Mouse (Mus musculus) ZHBTc4 (cell line): ENCODE data around the gene Smc1b.
A peak's percentile ranks its signal among the peaks of the same experiment; 100 is the strongest.
"Not testable (repeated sequence)": the region's sequence is repeated elsewhere in the genome, so short reads cannot be mapped to it uniquely, and the experiment has no call there.

Experiments used
- DNase-seq: peaks from one replicate; pipeline ENCODE4 v3.0.0-alpha.2; 2011; ENCODE audit warnings: low read depth, low spot score

Smc1b gene

GRCm38 (mm10) chr15:85135143-85135542, 3.4 kb upstream of the Smc1b start:
- DNase-seq, result no peak

- DNase-seq, result no peak
Observed at GRCm38 (mm10) chr15:85132193-85132520, 393 bp upstream of the Smc1b start.

- no peak for DNase-seq
Observed at GRCm38 (mm10) chr15:85085641-85086040, 46.1 kb downstream of the Smc1b start.

DNA sequence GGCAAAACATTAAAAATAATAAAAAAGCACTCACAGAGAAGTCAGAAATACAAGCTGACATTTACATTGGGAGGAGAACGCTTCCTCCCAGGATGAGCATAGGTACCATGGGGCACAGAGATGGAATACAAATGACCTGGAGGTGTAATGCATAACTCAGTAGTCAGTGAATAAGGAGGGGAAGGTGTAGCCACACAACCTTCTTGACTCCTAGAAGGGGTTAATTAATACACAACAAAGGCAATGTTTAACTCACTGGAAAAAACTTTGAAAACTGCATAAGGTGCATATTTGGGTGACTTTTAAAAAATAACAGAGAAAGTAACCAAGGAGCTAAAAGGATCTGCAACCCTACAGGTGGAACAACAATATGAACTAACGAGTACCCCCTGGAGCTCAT, 59.1 kb downstream of the Smc1b start:
- no peak for DNase-seq

GRCm38 (mm10) chr15:85070561-85070960, 61.2 kb downstream of the Smc1b start:
- DNase-seq, result peak; percentile 65

DNA sequence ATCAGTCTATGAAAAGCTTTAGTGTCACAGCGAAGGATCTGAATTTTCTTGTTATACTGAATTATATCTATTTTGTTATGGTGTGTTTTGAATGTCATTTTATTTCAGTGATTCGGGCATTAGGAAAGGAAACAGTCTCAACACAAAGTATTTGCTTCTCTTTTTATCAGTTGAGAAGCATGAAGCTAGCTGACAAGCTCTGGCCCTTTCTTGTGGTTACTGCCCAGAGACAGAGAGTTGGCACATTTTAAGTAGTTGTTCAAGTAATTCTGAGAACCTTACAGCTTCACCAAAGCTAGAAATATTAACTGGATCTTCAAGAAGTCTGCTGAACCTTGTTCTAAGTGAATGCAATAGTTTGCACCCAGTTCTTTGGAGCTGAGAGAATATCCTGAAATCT, 68.3 kb downstream of the Smc1b start:
- DNase-seq, result no peak

- DNase-seq, result no peak
Observed at GRCm38 (mm10) chr15:85055186-85055585, 76.6 kb downstream of the Smc1b start.

- no peak for DNase-seq
Observed at GRCm38 (mm10) chr15:85054098-85054497, 77.7 kb downstream of the Smc1b start.

DNA sequence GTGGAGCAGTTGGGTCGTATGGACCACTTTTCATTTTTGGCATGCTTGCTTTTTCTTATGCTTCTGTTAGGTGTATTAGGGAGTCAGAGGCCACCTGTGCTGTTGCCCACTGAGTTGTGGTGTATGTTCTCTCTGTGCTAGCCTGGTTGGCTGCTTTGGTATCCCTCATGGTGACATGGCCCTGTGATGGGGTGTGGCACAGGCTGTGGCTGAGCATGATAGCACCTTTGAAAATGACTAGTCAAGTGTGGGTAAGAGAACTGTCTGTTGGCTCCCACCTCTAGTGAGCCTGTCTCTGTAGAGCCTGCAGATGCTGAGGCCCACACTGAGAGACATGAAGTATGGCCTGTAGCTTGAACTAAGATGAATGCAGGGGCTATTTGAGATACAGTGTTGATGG, 82.0 kb downstream of the Smc1b start:
- DNase-seq, result no peak

DNA sequence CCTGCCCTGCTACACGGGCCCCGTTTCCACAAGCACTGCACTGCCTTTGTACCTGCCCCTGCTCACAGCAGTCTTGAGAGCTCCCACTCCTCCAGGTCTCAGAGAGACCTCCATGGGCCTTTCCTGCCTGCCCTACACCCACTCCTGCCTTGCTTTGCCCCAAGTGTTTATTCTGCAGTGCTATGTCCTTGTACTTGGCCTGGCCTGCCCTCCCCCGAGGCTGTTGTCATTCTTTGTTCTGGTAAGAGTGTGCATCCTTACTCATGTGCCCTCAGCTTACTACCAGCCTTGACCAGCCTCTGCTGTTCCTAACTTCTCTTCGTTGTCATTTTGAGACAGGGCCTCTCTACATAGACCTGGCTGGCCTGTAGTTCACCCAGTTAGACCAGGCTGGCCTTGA, 83.9 kb downstream of the Smc1b start:
- no peak for DNase-seq

- no peak for DNase-seq
Observed at GRCm38 (mm10) chr15:85046230-85046950, 85.4 kb downstream of the Smc1b start.

- DNase-seq, result no peak
Observed at GRCm38 (mm10) chr15:85043761-85044160, 88.0 kb downstream of the Smc1b start.

DNA sequence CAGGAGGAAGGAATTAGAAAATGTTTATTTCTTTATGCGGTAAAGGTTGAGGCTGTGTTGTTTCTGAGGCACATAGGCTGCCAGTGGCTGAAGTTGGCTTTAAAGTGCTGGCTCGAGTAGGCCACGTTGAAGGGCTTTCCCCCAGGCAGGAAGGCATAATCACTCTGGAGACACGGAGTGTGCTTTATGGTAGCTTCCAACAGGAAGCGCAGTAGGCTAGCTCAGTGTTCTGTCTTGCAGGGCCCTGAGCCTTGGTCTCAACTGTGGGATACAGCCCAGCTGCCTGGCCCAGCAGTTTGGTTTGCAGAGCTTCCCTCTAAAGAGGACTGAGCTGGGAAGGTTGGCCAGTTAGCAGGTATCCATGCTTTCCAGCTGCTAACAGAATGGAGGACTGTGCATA, 88.6 kb downstream of the Smc1b start:
- DNase-seq, result no peak

DNA sequence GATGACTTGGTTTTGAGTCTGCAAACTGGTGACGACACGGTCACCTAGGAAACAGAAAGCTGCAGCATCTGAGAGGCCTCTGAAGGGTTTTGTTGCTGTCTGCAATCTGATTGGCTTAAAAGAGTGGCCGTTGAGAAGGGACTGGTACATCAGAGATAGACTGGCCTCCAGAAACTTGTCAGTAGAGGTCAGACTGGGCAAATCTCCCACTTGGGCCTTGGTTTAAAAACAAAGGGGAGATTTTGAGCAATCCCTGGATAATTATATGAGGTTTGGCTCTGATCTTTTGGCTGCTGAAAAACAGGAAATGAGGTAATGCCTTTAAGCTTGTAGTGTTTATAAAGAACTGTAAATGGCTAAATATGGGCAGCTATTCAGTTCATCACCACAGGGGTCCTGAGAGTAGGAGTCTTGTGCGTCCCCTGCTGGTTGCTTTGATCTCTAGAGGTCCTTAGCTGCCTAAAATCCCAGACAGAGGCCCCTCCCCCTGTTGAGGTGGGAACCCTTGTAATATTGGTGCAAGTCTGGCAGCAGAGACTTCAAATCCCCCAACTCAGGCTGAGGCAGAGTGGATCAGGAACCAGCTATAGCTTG, 89.3 kb downstream of the Smc1b start:
- DNase-seq, result peak; percentile 93

DNA sequence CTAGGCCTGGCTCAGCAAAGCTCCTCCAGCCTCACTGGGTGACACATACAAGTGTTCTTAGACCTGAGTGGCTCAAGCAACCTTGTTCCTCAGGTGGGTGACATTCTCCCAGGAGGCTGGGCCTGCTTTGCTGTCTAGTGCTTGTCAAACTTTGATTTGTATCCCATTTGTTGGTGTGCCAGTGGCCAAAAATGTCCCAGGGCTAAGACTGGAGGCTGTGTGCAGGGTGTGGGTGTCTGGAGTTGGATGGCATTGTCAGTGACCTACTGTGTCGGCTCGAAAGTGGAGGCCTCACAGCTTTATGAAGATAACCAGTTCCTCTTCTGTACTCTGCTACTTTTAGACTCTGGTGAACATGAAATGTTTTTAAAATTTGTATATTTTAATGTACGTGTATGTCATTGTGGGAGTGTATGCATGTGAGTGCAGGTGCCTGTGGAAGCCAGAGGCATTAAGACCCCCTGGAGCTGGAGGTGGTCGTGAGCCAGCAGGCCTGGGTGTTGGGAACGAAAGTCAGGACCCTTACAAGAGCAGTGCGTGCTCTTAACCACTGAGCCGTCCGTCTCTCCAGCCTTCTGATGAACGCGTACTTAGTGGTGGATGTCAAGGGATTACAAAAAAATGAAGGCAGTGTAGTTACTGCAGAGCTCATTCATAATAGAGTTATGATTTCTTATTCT, 90.1 kb downstream of the Smc1b start:
- DNase-seq, result no peak

DNA sequence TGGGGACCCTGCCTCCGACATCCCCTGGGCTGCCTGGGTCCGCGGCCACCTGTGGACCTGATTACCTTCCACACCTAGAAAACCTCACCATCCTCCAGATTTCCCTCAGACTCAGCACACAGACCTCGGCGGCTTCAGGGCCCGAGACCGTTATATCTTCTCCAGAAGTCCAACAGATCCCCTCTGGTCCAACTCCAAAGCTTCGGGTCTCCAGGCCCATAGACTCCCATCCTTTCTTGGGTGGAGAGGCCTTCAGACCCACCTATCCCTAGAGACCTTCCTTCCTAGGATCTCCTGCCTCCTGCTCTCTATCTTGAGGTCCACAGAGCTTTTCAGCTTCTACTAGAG, 94.4 kb downstream of the Smc1b start:
- no peak for DNase-seq

- peak; percentile 99 for DNase-seq
Observed at GRCm38 (mm10) chr15:85036566-85037342, 95.0 kb downstream of the Smc1b start.

DNA sequence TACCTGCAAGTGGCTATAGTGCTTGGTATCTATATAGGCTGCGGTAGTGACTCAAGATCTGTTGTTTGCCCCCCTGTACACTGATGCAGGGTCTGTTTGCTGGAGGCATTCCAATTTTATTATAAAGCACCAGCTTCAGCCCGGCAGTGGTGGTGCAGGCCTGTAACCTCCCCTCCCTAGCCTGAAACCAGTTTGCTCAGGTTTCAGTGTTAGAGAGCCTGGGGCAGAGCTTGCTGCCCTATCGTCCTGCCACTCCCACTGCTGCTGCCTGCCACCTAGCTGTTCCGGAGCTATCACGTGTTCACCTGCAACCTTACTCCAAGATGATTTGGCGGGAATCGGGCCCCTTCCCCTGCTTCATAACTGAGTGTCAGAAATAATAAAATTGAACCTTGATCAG, 97.8 kb downstream of the Smc1b start:
- DNase-seq, result peak; percentile 75

- DNase-seq, result no peak
Observed at GRCm38 (mm10) chr15:85031866-85032265, 99.9 kb downstream of the Smc1b start.

DNA sequence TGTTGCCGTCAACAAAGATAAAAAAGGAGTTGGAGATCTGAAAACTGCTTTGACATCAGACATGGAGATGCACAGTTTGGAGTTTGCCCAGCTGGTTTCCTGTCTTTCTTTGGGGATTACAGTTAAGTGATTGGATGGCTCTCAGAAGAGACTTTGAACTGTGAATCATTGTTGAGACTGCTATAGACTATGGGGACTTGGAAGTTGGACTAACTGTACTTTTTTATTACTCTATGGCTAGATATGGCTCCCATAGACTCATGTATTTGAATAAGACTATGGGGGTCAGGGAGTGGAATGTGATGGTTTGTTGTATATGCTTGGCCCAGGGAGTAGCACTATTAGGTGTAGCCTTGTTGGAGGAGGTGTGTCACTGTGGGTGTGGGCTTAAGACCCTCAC, 101.1 kb downstream of the Smc1b start:
- not testable (repeated sequence) for DNase-seq

DNA sequence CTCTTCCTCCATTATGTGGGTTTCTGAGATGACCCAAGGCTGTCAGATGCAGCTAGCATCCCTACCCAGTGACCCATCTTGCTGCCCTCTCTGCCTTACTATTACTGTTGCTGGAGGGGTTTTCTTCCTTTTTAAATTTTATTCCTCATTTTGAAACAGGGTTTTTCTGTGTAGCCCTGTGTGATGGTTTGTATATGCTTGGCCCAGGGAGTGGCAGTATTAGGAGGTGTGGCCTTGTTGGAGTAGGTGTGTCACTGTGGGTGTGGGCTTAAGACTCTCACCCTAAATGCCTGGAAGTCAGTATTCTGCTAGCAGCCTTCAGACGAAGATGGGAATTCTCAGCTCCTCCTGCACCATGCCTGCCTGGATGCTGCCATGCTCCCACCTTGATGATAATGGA, 103.1 kb downstream of the Smc1b start, which contains the start of gene Fam118a:
Gene Fam118a (plus strand): TSS at position 301 of the 400 bp plus-strand sequence.
- DNase-seq, result not testable (repeated sequence)

GRCm38 (mm10) chr15:85027740-85028139, 104.0 kb downstream of the Smc1b start:
- peak; percentile 90 for DNase-seq
